Mouse (Mus musculus): ENCODE data around the gene Fam208b. TPM values are rescaled to one million over a fixed set of nuclear protein-coding genes. Genes with fewer than 3 reads are reported as not detected.

Fam208b gene
- polyA plus RNA-seq, 1 experiment from 2014 or later: 11.2 TPM

Other genes with a start within 250 kb of the Fam208b start
- gene Gdi2, start 73.0 kb downstream of the Fam208b start, polyA plus RNA-seq (2014; fragmentation: Nextera tagmentation; extraction: Ambion mirVana): 339 and 361 TPM in 2 replicates
- 4.4 and 6.8 TPM in 2 replicates for gene Asb13, start 22.9 kb upstream of the Fam208b start, polyA plus RNA-seq (2014; fragmentation: Nextera tagmentation; extraction: Ambion mirVana)
- gene Calml3, start 193.2 kb upstream of the Fam208b start, polyA plus RNA-seq (2014; fragmentation: Nextera tagmentation; extraction: Ambion mirVana): not detected in 2 replicates
- gene Calm4, start 226.6 kb upstream of the Fam208b start, polyA plus RNA-seq (2014; fragmentation: Nextera tagmentation; extraction: Ambion mirVana): not detected in 2 replicates
- gene Calm5, start 243.1 kb upstream of the Fam208b start, polyA plus RNA-seq (2014; fragmentation: Nextera tagmentation; extraction: Ambion mirVana): not detected in 2 replicates

Data from heart, embryonic 14.5 days (tissue).